Mouse (Mus musculus): ENCODE measurements around the gene Slc17a7. TPM values are rescaled to one million over a fixed set of nuclear protein-coding genes. Genes with fewer than 3 reads are reported as not detected.

The Slc17a7 gene
- polyA plus RNA-seq, 1 experiment from 2014 or later, result 0.73 TPM

DNA sequence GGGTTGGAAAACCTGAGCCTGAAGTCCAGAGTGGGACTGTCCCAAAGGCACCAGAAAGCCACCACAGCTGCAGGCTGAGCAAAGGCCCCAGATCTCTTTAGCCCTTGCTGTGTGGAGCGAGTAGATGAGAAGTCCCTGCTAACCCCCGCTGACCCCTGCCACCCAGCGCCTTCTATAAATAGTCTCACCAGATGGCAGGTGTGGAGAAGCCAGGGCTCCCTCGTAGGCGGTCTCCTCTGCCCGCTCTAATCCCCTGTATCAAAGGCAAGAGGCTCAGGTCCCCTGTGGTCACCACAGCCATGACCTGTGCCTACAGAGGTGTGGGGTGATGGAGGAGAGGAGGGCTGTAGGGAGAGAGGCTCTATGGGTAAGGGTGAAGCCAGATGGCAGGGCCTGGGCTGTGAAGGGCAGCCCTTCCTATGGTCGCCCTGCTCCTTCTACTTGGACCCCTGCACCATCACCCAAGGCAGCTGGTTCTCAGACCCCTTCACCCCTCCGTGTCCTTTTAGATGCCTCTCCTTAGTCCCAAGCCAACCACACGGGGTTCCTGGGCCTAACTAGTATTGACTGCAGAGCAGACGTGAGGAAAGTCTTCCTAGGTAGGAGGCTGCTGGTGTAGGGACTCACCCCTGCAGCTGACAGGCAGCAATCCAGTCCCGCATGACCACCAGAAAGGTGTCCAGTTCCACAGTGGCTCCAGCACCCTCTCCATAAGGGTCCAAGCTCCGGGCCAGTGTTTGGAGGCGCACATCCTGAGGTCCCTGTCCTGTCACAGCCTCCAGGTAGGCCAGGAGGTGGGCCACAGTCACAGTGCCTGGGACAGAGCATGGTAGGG, 31.8 kb downstream of the Slc17a7 start:
- no peak overlapping the region for H3K27ac ChIP-seq
- no peak overlapping the region for H3K4me2 ChIP-seq (replicated peaks)
- H3K36me3 ChIP-seq, result no peaks in the 10 kb centered on the region
- no peak overlapping the region for H3K9ac ChIP-seq
- H3K27me3 ChIP-seq, result peaks cover 21% of the 10 kb centered on the region
- H3K4me3 ChIP-seq, result no peak overlapping the region
- 56% methylated on average over 13 of the region's 13 CpGs for WGBS
- no peak for ATAC-seq (ENCODE audit: insufficient number of reproducible peaks, insufficient read depth, low FRiP score, low TSS enrichment)
- no peaks in the 10 kb centered on the region for H3K9me3 ChIP-seq
- H3K4me1 ChIP-seq, result peaks cover 10% of the 10 kb centered on the region

DNA sequence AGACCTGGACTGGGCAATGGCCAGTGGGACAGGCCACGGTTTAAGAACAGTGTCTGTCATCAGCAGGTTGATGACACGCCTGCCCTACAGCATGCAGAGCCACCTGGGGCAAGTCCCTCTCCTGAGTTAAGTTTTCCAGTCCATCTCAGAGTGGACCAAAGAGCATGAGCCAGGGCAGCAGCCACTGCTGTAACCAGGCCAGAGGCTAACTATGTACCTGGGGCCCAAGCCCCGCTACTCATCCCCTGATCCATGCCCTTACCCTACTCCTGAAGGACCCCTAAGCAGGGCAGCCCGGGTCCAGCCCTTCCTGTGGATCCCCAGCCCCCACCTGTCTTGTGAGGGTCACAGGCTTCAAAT, 32.4 kb downstream of the Slc17a7 start:
- WGBS, result 72% methylated on average over 4 of the region's 4 CpGs
- peaks cover 21% of the 10 kb centered on the region for H3K27me3 ChIP-seq
- no peak overlapping the region for H3K4me3 ChIP-seq
- no peak overlapping the region for H3K9ac ChIP-seq
- no peaks in the 10 kb centered on the region for H3K36me3 ChIP-seq
- H3K4me1 ChIP-seq, result peaks cover 10% of the 10 kb centered on the region
- ATAC-seq (ENCODE audit: insufficient number of reproducible peaks, insufficient read depth, low FRiP score, low TSS enrichment), result no peak
- no peak overlapping the region for H3K27ac ChIP-seq
- no peak overlapping the region for H3K4me2 ChIP-seq (replicated peaks)
- no peaks in the 10 kb centered on the region for H3K9me3 ChIP-seq

DNA sequence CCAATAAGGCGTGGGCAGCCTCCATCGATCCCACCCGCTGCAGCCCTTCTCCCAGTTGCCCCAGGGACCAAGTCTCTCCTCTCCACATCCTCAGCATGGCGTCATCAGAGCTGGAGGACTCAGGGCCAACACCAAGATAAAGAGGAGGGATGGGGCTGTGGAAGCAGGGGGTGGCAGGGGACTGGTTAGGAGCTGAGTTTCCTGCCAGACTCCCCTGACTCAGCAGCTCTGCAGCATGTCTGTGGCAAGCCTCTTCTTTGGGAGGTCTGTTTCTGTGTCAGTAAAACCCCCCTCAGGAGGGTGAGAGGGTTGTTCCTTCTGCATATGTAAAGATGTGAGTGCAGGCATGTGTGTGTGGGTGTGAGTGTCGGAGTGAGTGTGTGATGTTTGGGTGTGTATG, 33.2 kb downstream of the Slc17a7 start:
- peaks cover 3% of the 10 kb centered on the region for H3K4me1 ChIP-seq
- no peak for ATAC-seq (ENCODE audit: insufficient number of reproducible peaks, insufficient read depth, low FRiP score, low TSS enrichment)
- no peak overlapping the region for H3K27ac ChIP-seq
- H3K9ac ChIP-seq, result no peak overlapping the region
- H3K4me2 ChIP-seq (replicated peaks), result no peak overlapping the region
- WGBS, result 67% methylated on average over 5 of the region's 5 CpGs
- peaks cover 21% of the 10 kb centered on the region for H3K27me3 ChIP-seq
- H3K36me3 ChIP-seq, result no peaks in the 10 kb centered on the region
- H3K4me3 ChIP-seq, result no peak overlapping the region
- H3K9me3 ChIP-seq, result no peaks in the 10 kb centered on the region

DNA sequence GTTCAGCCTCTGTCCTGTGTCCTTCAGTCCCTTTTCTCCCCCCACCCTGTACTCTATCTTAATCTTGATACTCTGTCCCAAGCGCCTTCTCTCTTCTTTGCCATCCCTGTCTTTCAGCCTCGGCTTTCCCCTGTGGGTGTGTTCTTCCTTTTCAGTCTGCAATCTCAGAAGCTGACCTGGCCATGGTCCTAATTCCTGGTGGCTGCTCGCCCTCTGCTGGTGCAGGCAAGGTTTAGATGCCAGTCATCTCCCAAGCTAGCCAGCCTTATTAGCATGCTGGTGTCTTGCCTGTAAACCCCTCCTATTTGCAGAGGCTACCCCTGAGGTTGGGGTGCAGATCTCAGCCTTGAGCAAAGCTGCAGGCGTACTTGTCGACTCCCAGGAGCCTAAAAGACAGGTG, 34.7 kb downstream of the Slc17a7 start:
- no peak overlapping the region for H3K4me3 ChIP-seq
- no peak overlapping the region for H3K9ac ChIP-seq
- WGBS, result 14% methylated on average over 5 of the region's 5 CpGs
- H3K9me3 ChIP-seq, result no peaks in the 10 kb centered on the region
- H3K36me3 ChIP-seq, result no peaks in the 10 kb centered on the region
- H3K27ac ChIP-seq, result no peak overlapping the region
- peaks cover 19% of the 10 kb centered on the region for H3K27me3 ChIP-seq
- H3K4me1 ChIP-seq, result no peaks in the 10 kb centered on the region; the same call in 1 of the 2 replicates
- ATAC-seq (ENCODE audit: insufficient number of reproducible peaks, insufficient read depth, low FRiP score, low TSS enrichment), result no peak
- no peak overlapping the region; the same call in 1 of the 2 replicates for H3K4me2 ChIP-seq (replicated peaks)

DNA sequence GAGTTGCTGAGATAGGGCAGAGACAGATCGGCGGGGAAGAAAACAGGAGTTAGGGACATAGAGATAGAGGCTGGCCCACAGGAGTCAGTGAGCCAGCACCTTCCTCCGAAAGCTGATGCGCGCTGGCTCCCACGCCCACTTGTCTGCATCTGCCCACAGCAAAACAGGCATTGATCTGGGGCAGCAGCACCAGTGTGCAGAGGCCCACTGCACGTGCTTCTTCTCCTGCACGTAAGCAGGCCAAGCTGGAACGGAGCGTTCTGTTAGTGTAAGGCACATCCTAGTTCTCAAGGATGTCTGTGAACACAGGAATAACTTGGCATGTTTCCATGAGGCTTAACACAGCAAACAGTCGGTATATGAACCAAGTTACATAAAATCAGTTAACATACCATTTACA, 35.2 kb downstream of the Slc17a7 start:
- Histone ChIP-seq H3K27me3 (peaks cover 17% of the 10 kb centered on the region), H3K36me3 (no peaks in the 10 kb centered on the region), H3K9ac (no peak overlapping the region), H3K4me2 (replicated peaks) (no peak overlapping the region), H3K4me1 (no peaks in the 10 kb centered on the region; the same call in 1 of the 2 replicates), H3K9me3 (no peaks in the 10 kb centered on the region), H3K27ac (no peak overlapping the region), H3K4me3 (no peak overlapping the region)
- no peak for ATAC-seq (ENCODE audit: insufficient number of reproducible peaks, insufficient read depth, low FRiP score, low TSS enrichment)
- 79% methylated on average over 11 of the region's 11 CpGs for WGBS

GRCm38 (mm10) chr7:45202654-45203053, 38.9 kb downstream of the Slc17a7 start:
- 64% methylated on average over 10 of the region's 10 CpGs for WGBS
- no peaks in the 10 kb centered on the region for H3K4me1 ChIP-seq
- ATAC-seq (ENCODE audit: insufficient number of reproducible peaks, insufficient read depth, low FRiP score, low TSS enrichment), result no peak
- H3K36me3 ChIP-seq, result no peaks in the 10 kb centered on the region
- no peak overlapping the region for H3K9ac ChIP-seq
- no peaks in the 10 kb centered on the region; the same call in 1 of the 2 replicates for H3K9me3 ChIP-seq
- H3K4me2 ChIP-seq (replicated peaks), result no peak overlapping the region
- H3K27me3 ChIP-seq, result peaks cover 1% of the 10 kb centered on the region
- H3K27ac ChIP-seq, result no peak overlapping the region
- no peak overlapping the region for H3K4me3 ChIP-seq

DNA sequence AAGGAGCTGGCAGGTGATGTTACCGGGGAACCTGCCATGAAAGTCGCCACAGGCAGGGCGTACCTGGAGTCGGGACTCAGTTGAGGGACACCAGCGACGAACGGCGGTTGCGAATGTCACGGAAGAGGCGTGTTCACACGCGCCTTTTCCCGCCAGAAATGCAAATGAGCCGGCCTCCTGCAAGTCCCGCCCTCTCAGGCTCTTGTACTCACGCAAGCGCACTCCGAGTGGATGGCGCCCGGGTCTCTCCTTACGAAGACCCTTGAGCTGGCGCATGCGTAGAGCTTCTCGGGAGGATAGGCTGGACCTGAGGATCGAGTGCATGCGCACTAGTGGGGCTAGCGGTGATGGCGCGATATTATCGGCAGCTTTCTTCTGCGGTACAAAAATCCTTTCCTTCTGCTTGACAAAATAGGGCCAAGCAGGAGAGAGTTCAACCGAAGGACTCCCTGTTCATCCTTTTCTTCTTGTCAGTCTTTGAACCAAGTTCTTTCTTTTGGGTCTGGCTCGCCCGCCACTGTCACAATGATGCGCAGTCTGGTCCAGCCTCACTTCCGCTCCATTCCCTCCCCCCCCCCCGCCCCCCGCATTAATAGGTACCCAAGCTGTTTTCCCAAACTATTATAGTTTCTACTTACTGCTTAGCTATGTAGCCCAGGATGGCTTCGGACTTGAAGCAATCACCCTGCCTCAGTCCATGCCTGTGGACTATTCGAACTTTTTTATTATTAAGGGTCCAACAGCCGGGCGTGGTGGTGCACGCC, 40.8 kb downstream of the Slc17a7 start, which contains the start of gene Ccdc155:
TSS of gene Ccdc155 (minus strand) at position 513 of the 764 bp plus-strand sequence.
- H3K27me3 ChIP-seq, result no peaks in the 10 kb centered on the region
- H3K9me3 ChIP-seq, result no peaks in the 10 kb centered on the region; the same call in 1 of the 2 replicates
- peak; percentile 95 for ATAC-seq (ENCODE audit: insufficient number of reproducible peaks, insufficient read depth, low FRiP score, low TSS enrichment)
- peak within 1 kb of the TSS; percentile 55 for H3K4me2 ChIP-seq (replicated peaks)
- peak within 1 kb of the TSS; percentile 38 for H3K9ac ChIP-seq
- H3K4me1 ChIP-seq, result no peaks in the 10 kb centered on the region
- WGBS, result 10% methylated on average over 43 of the region's 44 CpGs
- H3K36me3 ChIP-seq, result no peaks in the 10 kb centered on the region
- peak within 1 kb of the TSS; percentile 79 for H3K27ac ChIP-seq
- H3K4me3 ChIP-seq, result peak within 1 kb of the TSS; percentile 42

GRCm38 (mm10) chr7:45208260-45208659, 44.5 kb downstream of the Slc17a7 start:
- Histone ChIP-seq H3K9me3 (no peaks in the 10 kb centered on the region; the same call in 1 of the 2 replicates), H3K4me3 (no peak overlapping the region), H3K36me3 (no peaks in the 10 kb centered on the region), H3K4me1 (peaks cover 6% of the 10 kb centered on the region; the same call in 1 of the 2 replicates), H3K4me2 (replicated peaks) (no peak overlapping the region), H3K27ac (no peak overlapping the region), H3K27me3 (peaks cover 25% of the 10 kb centered on the region), H3K9ac (no peak overlapping the region)
- no peak for ATAC-seq (ENCODE audit: insufficient number of reproducible peaks, insufficient read depth, low FRiP score, low TSS enrichment)
- 77% methylated on average over 6 of the region's 6 CpGs for WGBS

GRCm38 (mm10) chr7:45211070-45211469, 47.3 kb downstream of the Slc17a7 start:
- WGBS, result 69% methylated on average over 10 of the region's 10 CpGs

GRCm38 (mm10) chr7:45211851-45212251, 48.1 kb downstream of the Slc17a7 start, which contains the start of gene Dkkl1:
Gene Dkkl1, minus strand, starts transcription at chr7:45212147.
- Histone ChIP-seq H3K4me2 (replicated peaks) (peak within 1 kb of the TSS; percentile 37), H3K4me1 (peaks cover 6% of the 10 kb centered on the region; the same call in 1 of the 2 replicates), H3K9ac (no peak within 1 kb of the TSS), H3K4me3 (no peak within 1 kb of the TSS), H3K36me3 (no peaks in the 10 kb centered on the region), H3K9me3 (no peaks in the 10 kb centered on the region; the same call in 1 of the 2 replicates), H3K27me3 (peaks cover 25% of the 10 kb centered on the region), H3K27ac (no peak within 1 kb of the TSS)
- 5% methylated on average over 17 of the region's 17 CpGs for WGBS
- no peak for ATAC-seq (ENCODE audit: insufficient number of reproducible peaks, insufficient read depth, low FRiP score, low TSS enrichment)

More at GRCm38 (mm10) chr7:45211070-45211469, 47.3 kb downstream of the Slc17a7 start:
- Histone ChIP-seq H3K4me1 (peaks cover 6% of the 10 kb centered on the region; the same call in 1 of the 2 replicates), H3K27me3 (peaks cover 25% of the 10 kb centered on the region), H3K4me2 (replicated peaks) (no peak overlapping the region), H3K4me3 (no peak overlapping the region), H3K9me3 (no peaks in the 10 kb centered on the region; the same call in 1 of the 2 replicates), H3K27ac (no peak overlapping the region), H3K36me3 (no peaks in the 10 kb centered on the region), H3K9ac (no peak overlapping the region)
- ATAC-seq (ENCODE audit: insufficient number of reproducible peaks, insufficient read depth, low FRiP score, low TSS enrichment), result no peak

- Histone ChIP-seq H3K4me2 (replicated peaks) (no peak overlapping the region), H3K27ac (no peak overlapping the region), H3K9me3 (no peaks in the 10 kb centered on the region; the same call in 1 of the 2 replicates), H3K4me3 (no peak overlapping the region), H3K27me3 (peaks cover 25% of the 10 kb centered on the region), H3K4me1 (peaks cover 11% of the 10 kb centered on the region), H3K36me3 (0 out of 2 replicates have a peak, but pooled peaks cover 3% of the 10 kb centered on the region), H3K9ac (no peak overlapping the region)
- no peak for ATAC-seq (ENCODE audit: insufficient number of reproducible peaks, insufficient read depth, low FRiP score, low TSS enrichment)
- WGBS, result 69% methylated on average over 7 of the region's 7 CpGs
These were observed 48.6 kb downstream of the Slc17a7 start for GRCm38 (mm10) chr7:45212356-45212755.

All from embryonic facial prominence, embryonic 12.5 days (tissue).